Mouse (Mus musculus) ES-E14 (cell line): ENCODE data around the gene Cdk5rap3. TPM values are rescaled to one million over a fixed set of nuclear protein-coding genes. Genes with fewer than 3 reads are reported as not detected.

Experiments used
- DNase-seq: peaks from one replicate; pipeline ENCODE4 v3.0.0-alpha.2; 2013; ENCODE audit warnings: low read depth, low spot score
- H3K27ac ChIP-seq: 2 replicates; pipeline ENCODE4 v1.5.1; 2012; ENCODE audit warnings: low read depth, mild to moderate bottlenecking, low read length, moderate library complexity, mixed read lengths; ENCODE audit not compliant: poor library complexity, insufficient read depth, severe bottlenecking
- H3K36me3 ChIP-seq: 2 replicates; pipeline ENCODE4 v1.6.1; 2012; ENCODE audit warnings: mild to moderate bottlenecking, low read length, moderate library complexity, mixed read lengths; ENCODE audit not compliant: control insufficient read depth, poor library complexity, insufficient read depth, severe bottlenecking
- H3K4me1 ChIP-seq, 2 experiments: fragments of 150-350 bp in 1 of 2; sonication (generic) in 1 of 2; 2 replicates each; pipeline ENCODE4 v1.6.1; 2012; ENCODE audit warnings: low read length in 2 of 2, mild to moderate bottlenecking in 1 of 2, mixed read lengths in 1 of 2; ENCODE audit not compliant: control insufficient read depth in 2 of 2, insufficient read depth in 2 of 2, poor library complexity in 1 of 2
- H3K4me3 ChIP-seq, 2 experiments: fragments of 150-350 bp in 1 of 2; sonication (generic) in 1 of 2; 2 replicates each; pipeline ENCODE4 v1.5.1; 2012; ENCODE audit warnings: low read length in 2 of 2, low read depth in 1 of 2, mild to moderate bottlenecking in 1 of 2, mixed read lengths in 1 of 2; ENCODE audit not compliant: insufficient read depth in 1 of 2, poor library complexity in 1 of 2, severe bottlenecking in 1 of 2
- H3K9ac ChIP-seq: 2 replicates; pipeline ENCODE4 v1.6.1; 2012; ENCODE audit warnings: low read depth, mild to moderate bottlenecking, low read length, mixed read lengths; ENCODE audit not compliant: poor library complexity, insufficient read depth, severe bottlenecking
- H3K9me3 ChIP-seq: fragments of 150-350 bp; sonication (generic); 2 replicates; pipeline ENCODE4 v1.6.1; 2012; ENCODE audit warnings: low read depth, mild to moderate bottlenecking, low read length; ENCODE audit not compliant: control insufficient read depth, insufficient read depth
- CHD2 ChIP-seq: IDR thresholded peaks from 2 replicates; pipeline ENCODE4 v1.6.1; 2014; ENCODE audit warnings: mild to moderate bottlenecking, low read depth, low read length, inconsistent platforms
- HCFC1 ChIP-seq: IDR thresholded peaks from 2 replicates; pipeline ENCODE4 v1.6.1; 2012; ENCODE audit warnings: low read length, inconsistent platforms, borderline replicate concordance; ENCODE audit not compliant: insufficient read depth
- MAFK ChIP-seq: IDR thresholded peaks from 2 replicates; pipeline ENCODE4 v1.6.1; 2014; ENCODE audit warnings: mild to moderate bottlenecking, low read depth, low read length, inconsistent platforms; ENCODE audit not compliant: insufficient read depth
- ZC3H11A ChIP-seq: IDR thresholded peaks from 2 replicates; pipeline ENCODE4 v1.6.1; 2012; ENCODE audit warnings: low read depth, mild to moderate bottlenecking, inconsistent platforms, low read length, borderline replicate concordance
- ZNF384 ChIP-seq: IDR thresholded peaks from 2 replicates; pipeline ENCODE4 v1.6.1; 2012; ENCODE audit warnings: low read depth, low read length, inconsistent platforms
- in situ Hi-C, 2 experiments: fragments of 600-800 bp; cut with MboI; formaldehyde crosslinking; loops; one replicate each; pipeline ENCODE4 v1.15.1; 2025; ENCODE audit warnings: low sequenced_read_pairs in 2 of 2, inconsistent platforms in 1 of 2; ENCODE audit not compliant: unreplicated experiment in 2 of 2
- total RNA-seq: library from RNA; depleted of rRNA; stranded (reverse); fragments of 300-350 nt; gene quantifications from 2 replicates; pipeline ENCODE4 v1.2.3, GENCODE M21; 2012

Cdk5rap3 gene
- total RNA-seq, 1 experiment = 87.5 TPM

DNA sequence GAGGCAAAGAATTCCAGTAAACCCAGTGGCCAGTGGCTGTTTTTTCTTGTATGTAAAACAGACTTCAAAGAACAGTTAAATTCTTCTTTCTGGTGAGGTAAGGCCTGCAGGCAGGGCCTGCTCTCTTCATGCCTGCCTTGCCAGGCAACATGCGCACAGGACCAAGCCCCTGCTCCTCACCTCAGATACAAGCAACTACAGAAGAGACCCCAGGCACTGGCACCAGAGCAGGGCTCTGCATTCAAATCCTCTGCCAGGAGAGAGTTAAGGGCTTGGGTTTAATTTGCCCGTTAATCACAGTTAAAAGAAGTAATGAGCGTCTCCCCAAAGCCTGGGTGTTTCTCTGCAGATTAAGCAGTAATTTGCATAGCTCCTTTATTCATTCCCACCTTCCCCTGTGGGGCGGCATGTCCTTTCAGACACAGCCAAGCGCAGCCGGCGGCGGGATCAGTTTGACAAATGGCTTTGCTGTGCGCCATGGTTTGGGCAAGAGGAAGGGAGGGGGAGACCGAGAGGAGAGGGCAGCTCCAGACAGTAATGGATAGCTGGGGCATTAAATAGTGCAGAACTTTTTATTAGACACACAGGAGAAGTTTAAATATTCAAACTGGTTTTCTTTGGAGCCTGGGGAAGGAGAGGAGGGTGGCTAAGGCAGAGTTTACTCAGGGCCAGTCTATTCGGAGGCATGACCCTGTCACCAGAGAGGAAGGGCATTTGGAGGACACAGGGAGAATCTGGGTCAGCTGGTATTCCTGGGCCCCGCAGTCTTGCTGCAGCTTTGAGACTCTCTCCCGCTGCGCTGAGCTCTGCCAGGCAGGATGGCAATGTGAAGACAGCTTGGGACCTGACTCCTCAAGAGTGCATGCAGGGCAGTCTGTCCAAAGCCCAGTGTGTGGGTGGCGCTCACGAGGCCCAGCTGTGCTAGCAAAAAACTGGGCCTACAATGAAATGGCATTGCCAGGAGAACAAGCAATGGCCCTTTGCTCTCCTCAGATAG lies 13.4 kb downstream of the Cdk5rap3 start:
- Histone ChIP-seq H3K9ac (0 out of 2 replicates have a peak overlapping the region, but pooled peaks have one; percentile 7), H3K4me1 (peaks cover 10 to 34% of the 10 kb centered on the region in 2 experiments), H3K9me3 (no peaks in the 10 kb centered on the region), H3K4me3 (no peak overlapping the region), H3K36me3 (peaks cover 17% of the 10 kb centered on the region), H3K27ac (no peak overlapping the region; the same call in 1 of the 2 replicates)
- no peak for DNase-seq
- in situ Hi-C loops = no loop called here
- no peak for TF ChIP-seq MAFK
- TF ChIP-seq ZC3H11A = no peak
- TF ChIP-seq ZNF384 = no peak
- TF ChIP-seq CHD2 = no peak
- TF ChIP-seq HCFC1 = no peak

DNA sequence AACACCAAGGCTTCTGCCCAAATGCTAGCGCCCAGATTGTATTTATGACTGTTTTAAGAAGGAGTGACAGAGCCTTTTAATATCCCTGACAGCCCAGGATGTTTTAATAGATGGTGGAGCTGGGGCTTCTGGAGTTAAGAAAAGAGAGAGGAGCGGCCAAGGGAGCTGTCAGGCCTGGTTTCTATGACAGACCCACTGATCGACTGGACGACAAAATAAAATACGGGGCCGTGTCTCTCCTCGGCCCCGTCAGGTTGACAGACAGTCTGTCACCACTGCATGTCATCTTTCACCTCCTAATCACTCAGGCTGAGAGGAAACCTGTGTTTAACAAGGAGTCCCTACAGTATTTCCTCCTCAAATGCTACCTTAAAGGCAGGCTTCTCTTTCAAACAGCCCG lies 15.0 kb downstream of the Cdk5rap3 start:
- peaks cover 12 to 33% of the 10 kb centered on the region in 2 experiments for H3K4me1 ChIP-seq
- H3K36me3 ChIP-seq = peaks cover 2% of the 10 kb centered on the region; the same call in 1 of the 2 replicates
- no peak for TF ChIP-seq CHD2
- TF ChIP-seq ZC3H11A = no peak
- TF ChIP-seq MAFK = no peak
- no peak for TF ChIP-seq HCFC1
- no peak for TF ChIP-seq ZNF384
- H3K9ac ChIP-seq = no peak overlapping the region
- no peak overlapping the region for H3K27ac ChIP-seq
- H3K4me3 ChIP-seq = no peak overlapping the region
- DNase-seq = no peak
- H3K9me3 ChIP-seq = no peaks in the 10 kb centered on the region
- in situ Hi-C loops = no loop called here

DNA sequence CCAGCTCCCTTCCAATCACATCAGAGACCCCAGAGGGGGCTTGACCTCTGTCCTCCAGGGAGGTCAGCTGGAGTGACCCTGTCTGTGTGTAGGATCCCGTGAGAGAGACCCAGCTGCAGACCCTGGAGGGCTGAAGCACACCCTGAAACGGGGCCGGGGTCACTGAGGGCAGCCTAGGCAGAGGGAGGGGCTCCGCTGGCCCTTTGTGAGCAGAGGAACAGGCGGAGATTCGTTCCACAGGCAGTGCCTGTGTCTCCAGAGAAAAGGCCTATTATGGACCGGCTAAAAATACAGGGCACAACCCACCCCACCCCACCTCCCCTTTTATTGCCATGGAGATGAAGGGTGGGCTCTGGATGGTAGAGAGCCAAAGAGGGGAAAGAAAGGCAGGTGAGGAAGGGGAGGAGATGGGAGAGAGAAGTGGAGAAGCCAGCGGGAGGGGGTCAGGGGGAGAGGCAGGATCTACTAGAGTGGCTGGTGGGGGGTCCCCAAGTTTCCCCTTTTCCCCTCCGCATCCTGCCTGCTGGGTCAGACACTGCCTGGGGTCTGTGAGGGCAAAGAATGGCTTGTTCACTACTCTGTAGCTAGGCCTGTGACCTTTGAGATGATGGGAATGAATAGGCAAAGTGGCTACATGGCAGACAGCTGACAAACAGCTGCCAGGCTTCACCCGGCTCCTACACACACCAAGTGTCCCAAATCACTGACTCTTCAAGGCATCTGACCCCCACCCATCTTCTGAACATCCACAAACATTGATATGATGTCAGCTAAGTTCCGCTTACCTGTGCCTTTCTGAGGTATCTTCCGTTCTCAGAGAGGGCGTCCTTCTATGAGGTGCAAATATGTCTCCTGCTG lies 16.6 kb downstream of the Cdk5rap3 start:
- in situ Hi-C loops = no loop called here
- peak overlapping the region; percentile 63; the same call in 1 of the 2 replicates for H3K27ac ChIP-seq
- H3K4me1 ChIP-seq = peaks cover 12 to 33% of the 10 kb centered on the region in 2 experiments
- H3K9me3 ChIP-seq = no peaks in the 10 kb centered on the region
- H3K4me3 ChIP-seq = peak overlapping the region; percentile 25 to 49; a peak in 2 of 4 replicates
- peak overlapping the region; percentile 40; the same call in 1 of the 2 replicates for H3K9ac ChIP-seq
- no peaks in the 10 kb centered on the region for H3K36me3 ChIP-seq
- peak; percentile 47 for DNase-seq
- TF ChIP-seq HCFC1 (no peak), ZNF384 (no peak), MAFK (no peak), CHD2 (no peak), ZC3H11A (no peak)

DNA sequence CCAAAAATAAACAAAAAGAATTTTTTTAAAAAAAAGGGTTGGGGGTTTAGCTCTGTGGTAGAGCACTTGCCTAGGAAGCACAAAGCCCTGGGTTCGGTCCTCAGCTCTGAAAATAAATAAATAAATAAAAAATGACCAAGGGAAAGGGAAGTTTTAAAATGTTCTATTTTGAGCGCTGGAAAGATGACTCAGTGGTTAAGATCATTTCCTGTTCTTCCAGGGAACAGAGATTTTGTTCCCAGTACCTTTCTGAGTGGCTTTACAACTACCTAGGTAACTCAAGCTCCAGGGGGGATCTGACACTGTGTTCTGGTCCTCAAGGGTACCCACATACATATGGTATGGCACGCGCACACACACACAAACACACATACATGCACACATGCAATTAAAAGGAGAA lies 20.4 kb downstream of the Cdk5rap3 start:
- in situ Hi-C loops = no loop called here
- no peak overlapping the region for H3K4me3 ChIP-seq
- H3K4me1 ChIP-seq = peaks cover 9 to 23% of the 10 kb centered on the region in 2 experiments
- H3K9me3 ChIP-seq = no peaks in the 10 kb centered on the region
- H3K27ac ChIP-seq = no peak overlapping the region
- H3K36me3 ChIP-seq = no peaks in the 10 kb centered on the region
- DNase-seq = no peak
- H3K9ac ChIP-seq = no peak overlapping the region
- TF ChIP-seq ZNF384 (no peak), ZC3H11A (no peak), CHD2 (no peak), MAFK (no peak), HCFC1 (no peak)
